Mouse (Mus musculus) CH12.LX (cell line): ENCODE measurements around the gene Gal3st2. TPM values are rescaled to one million over a fixed set of nuclear protein-coding genes. Genes with fewer than 3 reads are reported as not detected.

Experiments
- DNase-seq: peaks from one replicate; pipeline ENCODE4 v3.0.0-alpha.2; 2013; ENCODE audit errors: extremely low read depth
- H3K27ac ChIP-seq: 2 replicates; pipeline ENCODE4 v1.5.1; 2012; ENCODE audit warnings: low read depth, mild to moderate bottlenecking, control low read depth, moderate library complexity; ENCODE audit not compliant: insufficient read depth
- H3K27me3 ChIP-seq: replicated peaks from 2 replicates; pipeline ENCODE3; 2012; ENCODE audit warnings: inconsistent platforms
- H3K36me3 ChIP-seq, 2 experiments: replicated peaks in 1 of 2; 2 replicates each; pipeline versions ENCODE3 to v1.6.1; 2012; ENCODE audit warnings: inconsistent platforms in 1 of 2, low read length in 1 of 2, mild to moderate bottlenecking in 1 of 2, mixed read lengths in 1 of 2, moderate library complexity in 1 of 2; ENCODE audit not compliant: control insufficient read depth in 1 of 2, insufficient read depth in 1 of 2
- H3K4me1 ChIP-seq, 2 experiments: 2 replicates each; pipeline ENCODE4 v1.6.1; 2012; ENCODE audit warnings: inconsistent platforms in 1 of 2, moderate library complexity in 1 of 2; ENCODE audit not compliant: insufficient read depth in 2 of 2, control insufficient read depth in 1 of 2
- H3K4me2 ChIP-seq: 2 replicates; pipeline ENCODE4 v1.6.1; 2012; ENCODE audit warnings: low read depth, mild to moderate bottlenecking, control low read depth; ENCODE audit not compliant: poor library complexity, insufficient read depth, severe bottlenecking
- H3K4me3 ChIP-seq, 3 experiments: fragments of 150-350 bp in 1 of 3; sonication (generic) in 1 of 3; replicated peaks in 1 of 3; 2 replicates each; pipeline versions ENCODE3 to v1.5.1; 2011 to 2012; ENCODE audit warnings: low read depth in 2 of 3, low read length in 2 of 3, mild to moderate bottlenecking in 2 of 3, moderate library complexity in 2 of 3, control low read depth in 1 of 3, improper control_type of control experiment in 1 of 3, inconsistent platforms in 1 of 3, mixed read lengths in 1 of 3; ENCODE audit not compliant: poor library complexity in 1 of 3
- H3K79me2 ChIP-seq: replicated peaks from 2 replicates; pipeline ENCODE4 v1.6.1; 2012; ENCODE audit warnings: mild to moderate bottlenecking, moderate library complexity; ENCODE audit not compliant: control insufficient read depth, poor library complexity, insufficient read depth, severe bottlenecking; ENCODE audit errors: extremely low read depth
- H3K9ac ChIP-seq: 2 replicates; pipeline ENCODE4 v1.6.1; 2012; ENCODE audit warnings: low read depth, mild to moderate bottlenecking, control low read depth, moderate library complexity; ENCODE audit not compliant: insufficient read depth
- H3K9me3 ChIP-seq: replicated peaks from 2 replicates; pipeline ENCODE3; 2012; ENCODE audit warnings: low read length, inconsistent platforms, mixed read lengths
- BHLHE40 ChIP-seq: IDR thresholded peaks from 2 replicates; pipeline ENCODE4 v1.6.1; 2011; ENCODE audit warnings: mild to moderate bottlenecking, low read depth, low read length, improper control_type of control experiment
- CHD1 ChIP-seq: IDR thresholded peaks from 2 replicates; pipeline ENCODE4 v1.6.1; 2012; ENCODE audit warnings: low read depth, low read length, improper control_type of control experiment, inconsistent platforms
- CHD2 ChIP-seq: IDR thresholded peaks from 2 replicates; pipeline ENCODE4 v1.6.1; 2011; ENCODE audit warnings: low read length, improper control_type of control experiment
- CTCF ChIP-seq, 2 experiments: IDR thresholded peaks in 1 of 2; conservative IDR thresholded peaks in 1 of 2; 2 replicates each; pipeline ENCODE4 v1.5.1; 2011 to 2012; ENCODE audit warnings: low read depth in 2 of 2, low read length in 2 of 2, improper control_type of control experiment in 1 of 2, inconsistent platforms in 1 of 2, mild to moderate bottlenecking in 1 of 2, moderate library complexity in 1 of 2
- ELF1 ChIP-seq: IDR thresholded peaks from 2 replicates; pipeline ENCODE4 v1.6.1; 2014; ENCODE audit warnings: low read depth, mild to moderate bottlenecking, inconsistent platforms, low read length, improper control_type of control experiment
- EP300 ChIP-seq: IDR thresholded peaks from 2 replicates; pipeline ENCODE4 v1.6.1; 2011; ENCODE audit warnings: low read length, improper control_type of control experiment
- ETS1 ChIP-seq: conservative IDR thresholded peaks from 2 replicates; pipeline ENCODE4 v1.6.1; 2012; ENCODE audit warnings: low read depth, mild to moderate bottlenecking, inconsistent platforms, low read length, improper control_type of control experiment, moderate library complexity
- GABPA ChIP-seq: IDR thresholded peaks from 2 replicates; pipeline ENCODE4 v1.6.1; 2012; ENCODE audit warnings: low read depth, low read length, improper control_type of control experiment, inconsistent platforms; ENCODE audit not compliant: insufficient replicate concordance
- HCFC1 ChIP-seq: IDR thresholded peaks from 2 replicates; pipeline ENCODE4 v1.6.1; 2012; ENCODE audit warnings: low read depth, mild to moderate bottlenecking, inconsistent platforms, low read length, improper control_type of control experiment
- IRF4 ChIP-seq: IDR thresholded peaks from 2 replicates; pipeline ENCODE4 v1.6.1; 2014; ENCODE audit warnings: low read depth, mild to moderate bottlenecking, inconsistent platforms, low read length, improper control_type of control experiment
- JUND ChIP-seq: conservative IDR thresholded peaks from 2 replicates; pipeline ENCODE4 v1.6.1; 2011; ENCODE audit warnings: low read depth, low read length, improper control_type of control experiment
- KAT2A ChIP-seq: IDR thresholded peaks from 2 replicates; pipeline ENCODE4 v1.6.1; 2012; ENCODE audit warnings: low read length, improper control_type of control experiment, inconsistent platforms; ENCODE audit not compliant: insufficient replicate concordance
- NRF1 ChIP-seq: IDR thresholded peaks from 2 replicates; pipeline ENCODE4 v1.6.1; 2014; ENCODE audit warnings: low read depth, mild to moderate bottlenecking, inconsistent platforms, low read length, improper control_type of control experiment, moderate library complexity
- PAX5 ChIP-seq: IDR thresholded peaks from 2 replicates; pipeline ENCODE4 v1.6.1; 2012; ENCODE audit warnings: low read length, inconsistent platforms, mixed read lengths
- POLR2A ChIP-seq: IDR thresholded peaks from 2 replicates; pipeline ENCODE4 v1.6.1; 2011; ENCODE audit warnings: low read depth, mild to moderate bottlenecking, improper control_type of control experiment, low read length
- POLR2AphosphoS2 ChIP-seq: IDR thresholded peaks from 2 replicates; pipeline ENCODE4 v1.6.1; 2011; ENCODE audit warnings: low read depth, low read length, improper control_type of control experiment
- RAD21 ChIP-seq: IDR thresholded peaks from 2 replicates; pipeline ENCODE4 v1.6.1; 2011; ENCODE audit warnings: low read depth, mild to moderate bottlenecking, low read length, improper control_type of control experiment, moderate library complexity
- RCOR1 ChIP-seq: conservative IDR thresholded peaks from 2 replicates; pipeline ENCODE4 v1.6.1; 2012; ENCODE audit warnings: low read depth, mild to moderate bottlenecking, inconsistent platforms, low read length, improper control_type of control experiment
- SIN3A ChIP-seq: IDR thresholded peaks from 2 replicates; pipeline ENCODE4 v1.6.1; 2012; ENCODE audit warnings: low read length, improper control_type of control experiment, inconsistent platforms
- SMC3 ChIP-seq: IDR thresholded peaks from 2 replicates; pipeline ENCODE4 v1.6.1; 2011; ENCODE audit warnings: low read depth, low read length, improper control_type of control experiment
- TBP ChIP-seq: conservative IDR thresholded peaks from 2 replicates; pipeline ENCODE4 v1.6.1; 2011; ENCODE audit warnings: low read depth, low read length, improper control_type of control experiment
- UBTF ChIP-seq: IDR thresholded peaks from 2 replicates; pipeline ENCODE4 v1.6.1; 2012; ENCODE audit warnings: low read depth, mild to moderate bottlenecking, inconsistent platforms, low read length, improper control_type of control experiment, moderate library complexity
- USF2 ChIP-seq: conservative IDR thresholded peaks from 2 replicates; pipeline ENCODE4 v1.6.1; 2011; ENCODE audit warnings: low read depth, low read length, improper control_type of control experiment
- ZC3H11A ChIP-seq: IDR thresholded peaks from 2 replicates; pipeline ENCODE4 v1.6.1; 2012; ENCODE audit warnings: low read depth, mild to moderate bottlenecking, inconsistent platforms, low read length, improper control_type of control experiment
- ZKSCAN1 ChIP-seq: IDR thresholded peaks from 2 replicates; pipeline ENCODE4 v1.6.1; 2012; ENCODE audit warnings: low read depth, inconsistent platforms, low read length, improper control_type of control experiment, borderline replicate concordance
- ZMIZ1 ChIP-seq: IDR thresholded peaks from 2 replicates; pipeline ENCODE4 v1.6.1; 2012; ENCODE audit warnings: low read depth, mild to moderate bottlenecking, inconsistent platforms, low read length, improper control_type of control experiment
- ZNF384 ChIP-seq: IDR thresholded peaks from 2 replicates; pipeline ENCODE4 v1.6.1; 2012; ENCODE audit warnings: low read depth, low read length, improper control_type of control experiment, inconsistent platforms
- dilution Hi-C: fragments of 300-500 bp; cut with MboI; formaldehyde crosslinking; loops from 2 replicates; pipeline ENCODE4 v1.14.3; 2020; ENCODE audit warnings: low sequenced_read_pairs; ENCODE audit not compliant: extremely low pct_unique_long_range_greater_than_20kb, extremely low pct_ligation_motif_present
- in situ Hi-C: fragments of 300-500 bp; cut with MboI; formaldehyde crosslinking; loops from 3 replicates; pipeline ENCODE4 v1.14.3; 2019; ENCODE audit warnings: low sequenced_read_pairs, low pct_ligation_motif_present, low pct_unique_long_range_greater_than_20kb, mixed read lengths
- polyA plus RNA-seq: library from polyadenylated mRNA; unstranded; fragments of >175 nt; gene quantifications from 2 replicates; pipeline ENCODE4 v1.2.1, GENCODE M21; 2012; ENCODE audit warnings: low read depth; ENCODE audit not compliant: insufficient read length
- total RNA-seq, 2 experiments: library from RNA; depleted of rRNA; stranded (reverse); fragments of 300-350 nt in 1 of 2; fragments of >200 nt in 1 of 2; gene quantifications; 2 replicates each; pipeline ENCODE4 v1.2.3; 2012 to 2014

The Gal3st2 gene
- total and polyA plus RNA-seq, 3 experiments = 0.04 TPM; not detected in 2

GRCm38 (mm10) chr1:93825105-93825674 lies 35.9 kb upstream of the Gal3st2 start (continued):
- no peak for TF ChIP-seq JUND
- TF ChIP-seq POLR2A = peak; percentile 94
- peak; percentile 94 for TF ChIP-seq TBP
- no peak for TF ChIP-seq SMC3
- peak; percentile 94 for TF ChIP-seq POLR2AphosphoS2
- TF ChIP-seq SIN3A = peak; percentile 93
- peak; percentile 27; the same call in 1 of the 2 replicates for TF ChIP-seq CHD2
- TF ChIP-seq ETS1 = no peak; the same call in none of the 2 replicates
- peak; percentile 88 for TF ChIP-seq NRF1
- 0 out of 2 replicates have a peak, but pooled peaks have one; percentile 45 for TF ChIP-seq KAT2A
- TF ChIP-seq USF2 = no peak
- peak; percentile 79 for TF ChIP-seq HCFC1
- TF ChIP-seq, all 38 proteins: peak for 20

- Histone ChIP-seq H3K36me3 (peaks cover 2 to 36% of the 10 kb centered on the region in 2 experiments), H3K27ac (no peak overlapping the region), H3K4me3 (peak overlapping the region; percentile 41 to 78 (median 56)), H3K4me1 (peaks cover 6 to 19% of the 10 kb centered on the region in 2 experiments), H3K27me3 (no peaks in the 10 kb centered on the region), H3K79me2 (no peaks in the 10 kb centered on the region), H3K9ac (peak overlapping the region; percentile 67), H3K4me2 (peak overlapping the region; percentile 81), H3K9me3 (no peaks in the 10 kb centered on the region)
- DNase-seq = no peak
- TF ChIP-seq BHLHE40 = no peak
- TF ChIP-seq CHD2 = 0 out of 2 replicates have a peak, but pooled peaks have one; percentile 41
- TF ChIP-seq CTCF (conservative IDR thresholded peaks at IDR 0.05 in 1 of 2, IDR thresholded peaks at IDR 0.05 in 1 of 2; ENCODE audit: low read depth in 2 of 2, low read length in 2 of 2) = peak in 1 of 2 experiments; percentile 5; a peak in 1 of 4 replicates
- in situ Hi-C loops = no loop called here
- dilution Hi-C loops = no loop called here
Observed at GRCm38 (mm10) chr1:93825771-93826539, 35.2 kb upstream of the Gal3st2 start.

- Histone ChIP-seq H3K9me3 (no peaks in the 10 kb centered on the region), H3K36me3 (peaks cover under 1 to 31% of the 10 kb centered on the region in 2 experiments), H3K4me2 (no peak overlapping the region), H3K27me3 (no peaks in the 10 kb centered on the region), H3K9ac (no peak overlapping the region), H3K79me2 (no peaks in the 10 kb centered on the region), H3K4me1 (peaks cover 6 to 19% of the 10 kb centered on the region in 2 experiments), H3K4me3 (no peak overlapping the region), H3K27ac (no peak overlapping the region)
- DNase-seq = no peak
- dilution Hi-C loops = no loop called here
- TF ChIP-seq PAX5 = no peak
- no peak for TF ChIP-seq IRF4
- no peak for TF ChIP-seq CHD1
- no peak for TF ChIP-seq NRF1
- TF ChIP-seq EP300 = no peak
- TF ChIP-seq ZMIZ1 = no peak
- TF ChIP-seq ZC3H11A = no peak
- no peak for TF ChIP-seq UBTF
- no peak for TF ChIP-seq ZKSCAN1
- TF ChIP-seq TBP = no peak
- TF ChIP-seq ZNF384 = no peak
- TF ChIP-seq GABPA = no peak
- TF ChIP-seq USF2 = no peak
- TF ChIP-seq BHLHE40 = no peak
- TF ChIP-seq RCOR1 = no peak
- no peak for TF ChIP-seq ELF1
- TF ChIP-seq RAD21 = no peak
- in situ Hi-C loops = no loop called here
Observed at GRCm38 (mm10) chr1:93826540-93826835, 34.6 kb upstream of the Gal3st2 start.
